Mouse (Mus musculus): ENCODE results near the gene Platr17. TPM values are rescaled to one million over a fixed set of nuclear protein-coding genes. Genes with fewer than 3 reads are reported as not detected.
"Not testable (repeated sequence)": the region's sequence is repeated elsewhere in the genome, so short reads cannot be mapped to it uniquely, and the experiment has no call there.

The Platr17 gene
- polyA plus RNA-seq, 1 experiment from 2014 or later: 0.19 TPM

- not testable (repeated sequence) for H3K4me3 ChIP-seq; H3K27ac ChIP-seq; H3K9me3 ChIP-seq; H3K27me3 ChIP-seq (ENCODE audit: poor library complexity, severe bottlenecking); DNase-seq (ENCODE audit: extremely low spot score, low spot score); H3K36me3 ChIP-seq (replicated peaks)
- H3K4me1 ChIP-seq: peaks cover 21% of the 10 kb centered on the region
- 66% methylated on average over 6 of the region's 6 CpGs for WGBS
Observed at GRCm38 (mm10) chr17:33891892-33892291, 13.0 kb upstream of the Platr17 start.

- 28% methylated on average over 7 of the region's 7 CpGs for WGBS
- Histone ChIP-seq H3K27me3 (ENCODE audit: poor library complexity, severe bottlenecking) (no peaks in the 10 kb centered on the region), H3K9me3 (no peaks in the 10 kb centered on the region), H3K36me3 (replicated peaks) (no peaks in the 10 kb centered on the region; the same call in 1 of the 2 replicates), H3K4me1 (peaks cover 20% of the 10 kb centered on the region), H3K4me3 (no peak overlapping the region), H3K27ac (no peak overlapping the region)
- no peak for DNase-seq (ENCODE audit: extremely low spot score, low spot score)
Observed at GRCm38 (mm10) chr17:33892429-33892828, 12.5 kb upstream of the Platr17 start.

- not testable (repeated sequence) for H3K9me3 ChIP-seq; H3K4me3 ChIP-seq; H3K27ac ChIP-seq; DNase-seq (ENCODE audit: extremely low spot score, low spot score); H3K36me3 ChIP-seq (replicated peaks); H3K27me3 ChIP-seq (ENCODE audit: poor library complexity, severe bottlenecking)
- WGBS: 82% methylated on average over 4 of the region's 4 CpGs
- H3K4me1 ChIP-seq: peaks cover 14% of the 10 kb centered on the region
Observed at GRCm38 (mm10) chr17:33893011-33893410, 11.9 kb upstream of the Platr17 start.

- H3K4me1 ChIP-seq: no peaks in the 10 kb centered on the region
- H3K27ac ChIP-seq: no peak overlapping the region
- WGBS: 47% methylated on average over 6 of the region's 6 CpGs
- H3K4me3 ChIP-seq: no peak overlapping the region
- no peaks in the 10 kb centered on the region for H3K9me3 ChIP-seq
- no peak for DNase-seq (ENCODE audit: extremely low spot score, low spot score)
- no peaks in the 10 kb centered on the region for H3K27me3 ChIP-seq (ENCODE audit: poor library complexity, severe bottlenecking)
- no peaks in the 10 kb centered on the region for H3K36me3 ChIP-seq (replicated peaks)
Observed at GRCm38 (mm10) chr17:33897114-33897794, 7.7 kb upstream of the Platr17 start.

GRCm38 (mm10) chr17:33898193-33898592, 6.7 kb upstream of the Platr17 start:
- H3K36me3 ChIP-seq (replicated peaks); H3K4me3 ChIP-seq; H3K27ac ChIP-seq; H3K9me3 ChIP-seq; H3K4me1 ChIP-seq; H3K27me3 ChIP-seq (ENCODE audit: poor library complexity, severe bottlenecking); DNase-seq (ENCODE audit: extremely low spot score, low spot score): not testable (repeated sequence)
- WGBS: 89% methylated on average over 4 of the region's 4 CpGs

- no peaks in the 10 kb centered on the region for H3K27me3 ChIP-seq (ENCODE audit: poor library complexity, severe bottlenecking)
Observed at GRCm38 (mm10) chr17:33899642-33900041, 5.3 kb upstream of the Platr17 start.

GRCm38 (mm10) chr17:33900281-33900988, 4.5 kb upstream of the Platr17 start:
- Histone ChIP-seq H3K27ac (no peak overlapping the region), H3K36me3 (replicated peaks) (no peaks in the 10 kb centered on the region), H3K4me1 (peaks cover 9% of the 10 kb centered on the region), H3K4me3 (no peak overlapping the region), H3K27me3 (ENCODE audit: poor library complexity, severe bottlenecking) (no peaks in the 10 kb centered on the region), H3K9me3 (no peaks in the 10 kb centered on the region)
- no peak for DNase-seq (ENCODE audit: extremely low spot score, low spot score)
- WGBS: 81% methylated on average over 7 of the region's 7 CpGs

More at GRCm38 (mm10) chr17:33899642-33900041, 5.3 kb upstream of the Platr17 start:
- Histone ChIP-seq H3K27ac (no peak overlapping the region), H3K4me1 (peaks cover 4% of the 10 kb centered on the region), H3K4me3 (no peak overlapping the region), H3K36me3 (replicated peaks) (no peaks in the 10 kb centered on the region), H3K9me3 (no peaks in the 10 kb centered on the region)
- no peak for DNase-seq (ENCODE audit: extremely low spot score, low spot score)
- WGBS: 86% methylated on average over 4 of the region's 4 CpGs

GRCm38 (mm10) chr17:33900989-33901314, 4.0 kb upstream of the Platr17 start:
- no peak for DNase-seq (ENCODE audit: extremely low spot score, low spot score)

GRCm38 (mm10) chr17:33901653-33902052, 3.3 kb upstream of the Platr17 start:
- Histone ChIP-seq H3K27ac (no peak overlapping the region), H3K9me3 (no peaks in the 10 kb centered on the region), H3K36me3 (replicated peaks) (no peaks in the 10 kb centered on the region), H3K4me3 (no peak overlapping the region), H3K27me3 (ENCODE audit: poor library complexity, severe bottlenecking) (no peaks in the 10 kb centered on the region), H3K4me1 (peaks cover 9% of the 10 kb centered on the region)
- no peak for DNase-seq (ENCODE audit: extremely low spot score, low spot score)
- 81% methylated on average over 4 of the region's 4 CpGs for whole genome bisulfite sequencing

More at GRCm38 (mm10) chr17:33900989-33901314, 4.0 kb upstream of the Platr17 start:
- H3K4me3 ChIP-seq: no peak overlapping the region
- H3K4me1 ChIP-seq: peaks cover 9% of the 10 kb centered on the region
- H3K27me3 ChIP-seq (ENCODE audit: poor library complexity, severe bottlenecking): no peaks in the 10 kb centered on the region
- H3K9me3 ChIP-seq: no peaks in the 10 kb centered on the region
- H3K36me3 ChIP-seq (replicated peaks): no peaks in the 10 kb centered on the region
- 86% methylated on average over 4 of the region's 4 CpGs for WGBS
- H3K27ac ChIP-seq: no peak overlapping the region

GRCm38 (mm10) chr17:33902079-33902478, 2.9 kb upstream of the Platr17 start:
- WGBS: 90% methylated on average over 4 of the region's 4 CpGs
- H3K4me3 ChIP-seq: no peak overlapping the region
- peaks cover 9% of the 10 kb centered on the region for H3K4me1 ChIP-seq
- no peak overlapping the region for H3K27ac ChIP-seq
- DNase-seq (ENCODE audit: extremely low spot score, low spot score): no peak
- no peaks in the 10 kb centered on the region for H3K9me3 ChIP-seq
- no peaks in the 10 kb centered on the region for H3K27me3 ChIP-seq (ENCODE audit: poor library complexity, severe bottlenecking)
- no peaks in the 10 kb centered on the region for H3K36me3 ChIP-seq (replicated peaks)

- WGBS: 91% methylated on average over 7 of the region's 7 CpGs
- no peak for DNase-seq (ENCODE audit: extremely low spot score, low spot score)
- Histone ChIP-seq H3K27me3 (ENCODE audit: poor library complexity, severe bottlenecking) (no peaks in the 10 kb centered on the region), H3K27ac (no peak overlapping the region), H3K4me3 (no peak overlapping the region), H3K4me1 (peaks cover 9% of the 10 kb centered on the region), H3K9me3 (no peaks in the 10 kb centered on the region), H3K36me3 (replicated peaks) (no peaks in the 10 kb centered on the region)
Observed at GRCm38 (mm10) chr17:33902491-33902890, 2.4 kb upstream of the Platr17 start.

GRCm38 (mm10) chr17:33903911-33904651, 854 bp upstream of the Platr17 start:
- 77% methylated on average over 6 of the region's 6 CpGs for WGBS
- not testable (repeated sequence) for H3K27ac ChIP-seq; H3K36me3 ChIP-seq (replicated peaks); H3K4me3 ChIP-seq; DNase-seq (ENCODE audit: extremely low spot score, low spot score); H3K27me3 ChIP-seq (ENCODE audit: poor library complexity, severe bottlenecking); H3K9me3 ChIP-seq
- peaks cover 24% of the 10 kb centered on the region for H3K4me1 ChIP-seq
